Mouse (Mus musculus): Measurements from ENCODE around the gene Vmn1r43. TPM values are rescaled to one million over a fixed set of nuclear protein-coding genes. Genes with fewer than 3 reads are reported as not detected.
"Not testable (repeated sequence)": the region's sequence is repeated elsewhere in the genome, so short reads cannot be mapped to it uniquely, and the experiment has no call there.

Vmn1r43 gene
- polyA plus RNA-seq (2011; ENCODE audit: insufficient read length, low read depth, missing spikeins): 0.10 TPM in 1 of 2 replicates, not detected in the other

- not testable (repeated sequence) for H3K27ac ChIP-seq (ENCODE audit: insufficient read depth, low read length); H3K4me1 ChIP-seq (ENCODE audit: control insufficient read depth, insufficient read depth, low read length); H3K4me3 ChIP-seq (ENCODE audit: insufficient read depth, low read length)
Observed at GRCm38 (mm10) chr6:89876313-89876712, at the start of gene Vmn1r43, which contains the start of gene Vmn1r42. Vmn1r43 (minus strand) TSS chr6:89876413. Vmn1r42 (minus strand) TSS chr6:89876413.

- Histone ChIP-seq H3K4me3 (ENCODE audit: insufficient read depth, low read length) (no peak overlapping the region), H3K4me1 (ENCODE audit: control insufficient read depth, insufficient read depth, low read length) (no peaks in the 10 kb centered on the region), H3K27ac (ENCODE audit: insufficient read depth, low read length) (no peak overlapping the region)
- TF ChIP-seq CTCF (IDR thresholded peaks at IDR 0.05; ENCODE audit: borderline replicate concordance, insufficient read depth, low read length) (no peak), POLR2A (IDR thresholded peaks at IDR 0.05; ENCODE audit: low read depth, low read length) (no peak)
Observed at GRCm38 (mm10) chr6:89883812-89884211, 7.6 kb upstream of the Vmn1r43 start.

- Histone ChIP-seq H3K4me3 (ENCODE audit: insufficient read depth, low read length) (no peak within 1 kb of the TSS), H3K27ac (ENCODE audit: insufficient read depth, low read length) (no peak within 1 kb of the TSS), H3K4me1 (ENCODE audit: control insufficient read depth, insufficient read depth, low read length) (no peaks in the 10 kb centered on the region)
- TF ChIP-seq CTCF (IDR thresholded peaks at IDR 0.05; ENCODE audit: borderline replicate concordance, insufficient read depth, low read length) (no peak), POLR2A (IDR thresholded peaks at IDR 0.05; ENCODE audit: low read depth, low read length) (no peak)
Observed at GRCm38 (mm10) chr6:89883360-89883759, 7.1 kb upstream of the Vmn1r43 start, which contains the start of gene Vmn1r44. Vmn1r44 (plus strand) TSS chr6:89883660.

- Histone ChIP-seq H3K27ac (ENCODE audit: insufficient read depth, low read length) (0 out of 2 replicates have a peak overlapping the region, but pooled peaks have one; percentile 47), H3K4me3 (ENCODE audit: insufficient read depth, low read length) (no peak overlapping the region), H3K4me1 (ENCODE audit: control insufficient read depth, insufficient read depth, low read length) (no peaks in the 10 kb centered on the region)
- no peak for TF ChIP-seq CTCF (IDR thresholded peaks at IDR 0.05; ENCODE audit: borderline replicate concordance, insufficient read depth, low read length)
- TF ChIP-seq POLR2A (IDR thresholded peaks at IDR 0.05; ENCODE audit: low read depth, low read length): no peak
Observed at GRCm38 (mm10) chr6:89880867-89881266, 4.7 kb upstream of the Vmn1r43 start.

GRCm38 (mm10) chr6:89876963-89877362 lies 750 bp upstream of the Vmn1r43 start:
- Histone ChIP-seq H3K4me1 (ENCODE audit: control insufficient read depth, insufficient read depth, low read length) (no peaks in the 10 kb centered on the region), H3K27ac (ENCODE audit: insufficient read depth, low read length) (no peak overlapping the region; the same call in 1 of the 2 replicates), H3K4me3 (ENCODE audit: insufficient read depth, low read length) (no peak overlapping the region)
- TF ChIP-seq POLR2A (IDR thresholded peaks at IDR 0.05; ENCODE audit: low read depth, low read length) (no peak), CTCF (IDR thresholded peaks at IDR 0.05; ENCODE audit: borderline replicate concordance, insufficient read depth, low read length) (no peak)

- no peak overlapping the region for H3K27ac ChIP-seq (ENCODE audit: insufficient read depth, low read length)
- H3K4me3 ChIP-seq (ENCODE audit: insufficient read depth, low read length): no peak overlapping the region
- TF ChIP-seq CTCF (IDR thresholded peaks at IDR 0.05; ENCODE audit: borderline replicate concordance, insufficient read depth, low read length): no peak
- no peak for TF ChIP-seq POLR2A (IDR thresholded peaks at IDR 0.05; ENCODE audit: low read depth, low read length)
- no peaks in the 10 kb centered on the region for H3K4me1 ChIP-seq (ENCODE audit: control insufficient read depth, insufficient read depth, low read length)
Observed at GRCm38 (mm10) chr6:89867976-89868375, 8.2 kb downstream of the Vmn1r43 start.

GRCm38 (mm10) chr6:89867276-89867675 lies 8.9 kb downstream of the Vmn1r43 start:
- Histone ChIP-seq H3K27ac (ENCODE audit: insufficient read depth, low read length) (peak overlapping the region; percentile 83; the same call in 1 of the 2 replicates), H3K4me1 (ENCODE audit: control insufficient read depth, insufficient read depth, low read length) (no peaks in the 10 kb centered on the region), H3K4me3 (ENCODE audit: insufficient read depth, low read length) (no peak overlapping the region)
- TF ChIP-seq CTCF (IDR thresholded peaks at IDR 0.05; ENCODE audit: borderline replicate concordance, insufficient read depth, low read length): no peak
- TF ChIP-seq POLR2A (IDR thresholded peaks at IDR 0.05; ENCODE audit: low read depth, low read length): no peak

- H3K27ac ChIP-seq (ENCODE audit: insufficient read depth, low read length): no peak overlapping the region
- TF ChIP-seq CTCF (IDR thresholded peaks at IDR 0.05; ENCODE audit: borderline replicate concordance, insufficient read depth, low read length) (no peak), POLR2A (IDR thresholded peaks at IDR 0.05; ENCODE audit: low read depth, low read length) (no peak)
- no peak overlapping the region for H3K4me3 ChIP-seq (ENCODE audit: insufficient read depth, low read length)
- H3K4me1 ChIP-seq (ENCODE audit: control insufficient read depth, insufficient read depth, low read length): no peaks in the 10 kb centered on the region
Observed at GRCm38 (mm10) chr6:89863792-89864191, 12.4 kb downstream of the Vmn1r43 start.

GRCm38 (mm10) chr6:89859839-89860238 lies 16.4 kb downstream of the Vmn1r43 start:
- Histone ChIP-seq H3K4me3 (ENCODE audit: insufficient read depth, low read length) (no peak overlapping the region), H3K27ac (ENCODE audit: insufficient read depth, low read length) (no peak overlapping the region), H3K4me1 (ENCODE audit: control insufficient read depth, insufficient read depth, low read length) (no peaks in the 10 kb centered on the region)
- TF ChIP-seq POLR2A (IDR thresholded peaks at IDR 0.05; ENCODE audit: low read depth, low read length) (no peak), CTCF (IDR thresholded peaks at IDR 0.05; ENCODE audit: borderline replicate concordance, insufficient read depth, low read length) (no peak)

- TF ChIP-seq POLR2A (IDR thresholded peaks at IDR 0.05; ENCODE audit: low read depth, low read length) (no peak), CTCF (IDR thresholded peaks at IDR 0.05; ENCODE audit: borderline replicate concordance, insufficient read depth, low read length) (no peak)
Observed at GRCm38 (mm10) chr6:89857552-89857951, 18.7 kb downstream of the Vmn1r43 start.

More at GRCm38 (mm10) chr6:89857552-89857951, 18.7 kb downstream of the Vmn1r43 start:
- Histone ChIP-seq H3K27ac (ENCODE audit: insufficient read depth, low read length) (no peak overlapping the region), H3K4me1 (ENCODE audit: control insufficient read depth, insufficient read depth, low read length) (no peaks in the 10 kb centered on the region), H3K4me3 (ENCODE audit: insufficient read depth, low read length) (no peak overlapping the region)

Other genes starting within 250 kb of the Vmn1r43 start
- 5.5 and 6.0 TPM in 2 replicates for gene Txnrd3, start 232.4 kb downstream of the Vmn1r43 start, polyA plus RNA-seq (2011; ENCODE audit: insufficient read length, low read depth, missing spikeins)
- gene Vmn1r40, start 168.9 kb downstream of the Vmn1r43 start, polyA plus RNA-seq (2011; ENCODE audit: insufficient read length, low read depth, missing spikeins): not detected in 2 replicates
- not detected in 2 replicates for gene Vmn1r41, start 135.6 kb downstream of the Vmn1r43 start, polyA plus RNA-seq (2011; ENCODE audit: insufficient read length, low read depth, missing spikeins)
- not detected in 2 replicates for gene Vmn1r42, start within 50 bp of the Vmn1r43 start, polyA plus RNA-seq (2011; ENCODE audit: insufficient read length, low read depth, missing spikeins)
- not detected in 2 replicates for gene Vmn1r44, start 7.2 kb upstream of the Vmn1r43 start, polyA plus RNA-seq (2011; ENCODE audit: insufficient read length, low read depth, missing spikeins)
- not detected in 2 replicates for gene Vmn1r45, start 64.2 kb upstream of the Vmn1r43 start, polyA plus RNA-seq (2011; ENCODE audit: insufficient read length, low read depth, missing spikeins)
- gene Vmn1r46, start 92.9 kb upstream of the Vmn1r43 start, polyA plus RNA-seq (2011; ENCODE audit: insufficient read length, low read depth, missing spikeins): not detected in 2 replicates
- not detected in 2 replicates for gene Vmn1r47, start 139.7 kb upstream of the Vmn1r43 start, polyA plus RNA-seq (2011; ENCODE audit: insufficient read length, low read depth, missing spikeins)
- gene Vmn1r48, start 160.4 kb upstream of the Vmn1r43 start, polyA plus RNA-seq (2011; ENCODE audit: insufficient read length, low read depth, missing spikeins): not detected in 2 replicates
- not detected in 2 replicates for gene Vmn1r49, start 202.1 kb upstream of the Vmn1r43 start, polyA plus RNA-seq (2011; ENCODE audit: insufficient read length, low read depth, missing spikeins)
- not detected in 2 replicates for gene Vmn1r50, start 225.0 kb upstream of the Vmn1r43 start, polyA plus RNA-seq (2011; ENCODE audit: insufficient read length, low read depth, missing spikeins)
- gene Vmn1r51, start 246.2 kb upstream of the Vmn1r43 start, polyA plus RNA-seq (2011; ENCODE audit: insufficient read length, low read depth, missing spikeins): not detected in 2 replicates